Mouse (Mus musculus) layer of hippocampus, postnatal 36 days (tissue): Measurements from ENCODE around the gene Cx3cr1. TPM values are rescaled to one million over a fixed set of nuclear protein-coding genes. Genes with fewer than 3 reads are reported as not detected.

Experiments
- DNase-seq, 2 experiments: peaks; one replicate each; pipeline ENCODE4 v3.0.0; 2022
- total RNA-seq, 2 experiments: library from RNA; stranded (reverse); gene quantifications; 2 replicates each; pipeline ENCODE4 v1.2.3; 2021

Cx3cr1 gene
- total RNA-seq, 2 experiments from 2014 or later, result 29.0 to 30.9 TPM

GRCm38 (mm10) chr9:120081967-120082366 is 12.3 kb upstream of the Cx3cr1 start:
- peak; percentile 62 to 67 for DNase-seq

GRCm38 (mm10) chr9:120081247-120081646 is 11.6 kb upstream of the Cx3cr1 start:
- no peak for DNase-seq

GRCm38 (mm10) chr9:120080546-120081108 is 10.9 kb upstream of the Cx3cr1 start:
- peak; percentile 17 to 24 for DNase-seq

GRCm38 (mm10) chr9:120079901-120080300 is 10.2 kb upstream of the Cx3cr1 start:
- no peak for DNase-seq

GRCm38 (mm10) chr9:120078241-120078640 is 8.6 kb upstream of the Cx3cr1 start:
- no peak for DNase-seq

GRCm38 (mm10) chr9:120074516-120074915 is 4.8 kb upstream of the Cx3cr1 start:
- DNase-seq, result no peak

- peak; percentile 74 to 79 for DNase-seq
These were observed 3.5 kb upstream of the Cx3cr1 start for GRCm38 (mm10) chr9:120073169-120073568.

GRCm38 (mm10) chr9:120071251-120071650 is 1.6 kb upstream of the Cx3cr1 start:
- no peak for DNase-seq

- peak in 1 of 2 experiments; percentile 9 for DNase-seq
These were observed 1.6 kb downstream of the Cx3cr1 start for GRCm38 (mm10) chr9:120068047-120068446.

- no peak for DNase-seq
These were observed 2.1 kb downstream of the Cx3cr1 start for GRCm38 (mm10) chr9:120067609-120068008.

- no peak for DNase-seq
These were observed 5.4 kb downstream of the Cx3cr1 start for GRCm38 (mm10) chr9:120064317-120064716.

GRCm38 (mm10) chr9:120058730-120059129 is 10.9 kb downstream of the Cx3cr1 start:
- DNase-seq, result no peak

GRCm38 (mm10) chr9:120056201-120056600 is 13.5 kb downstream of the Cx3cr1 start:
- no peak for DNase-seq

GRCm38 (mm10) chr9:120054545-120055277 is 15.0 kb downstream of the Cx3cr1 start:
- DNase-seq, result no peak

GRCm38 (mm10) chr9:120049407-120049806 is 20.3 kb downstream of the Cx3cr1 start:
- no peak for DNase-seq

- DNase-seq, result no peak
These were observed 21.2 kb downstream of the Cx3cr1 start for GRCm38 (mm10) chr9:120048495-120048894.

- DNase-seq, result no peak
These were observed 26.6 kb downstream of the Cx3cr1 start for GRCm38 (mm10) chr9:120043115-120043514.

- DNase-seq, result no peak
These were observed 32.3 kb downstream of the Cx3cr1 start for GRCm38 (mm10) chr9:120037414-120037813.

GRCm38 (mm10) chr9:120034375-120034774 is 35.3 kb downstream of the Cx3cr1 start:
- no peak for DNase-seq

- no peak for DNase-seq
These were observed 37.0 kb downstream of the Cx3cr1 start for GRCm38 (mm10) chr9:120032710-120033109.

- DNase-seq, result no peak
These were observed 39.3 kb downstream of the Cx3cr1 start for GRCm38 (mm10) chr9:120030421-120030820.

GRCm38 (mm10) chr9:120029880-120030279 is 39.8 kb downstream of the Cx3cr1 start:
- DNase-seq, result no peak

- peak in 1 of 2 experiments; percentile 48 for DNase-seq
These were observed 42.1 kb downstream of the Cx3cr1 start for GRCm38 (mm10) chr9:120027401-120028151.
